Mouse (Mus musculus) kidney, adult 10 weeks (tissue): ENCODE results near the gene A530032D15Rik. TPM values are rescaled to one million over a fixed set of nuclear protein-coding genes. Genes with fewer than 3 reads are reported as not detected.

ENCODE experiments used
- polyA plus RNA-seq: library from polyadenylated mRNA; stranded (reverse); fragments of 350-450 nt; fragmentation: Illumina TruSeq; extraction: RNeasy Lipid Tissue Mini Kit (QIAGEN cat#74804); gene quantifications from one replicate; pipeline ENCODE4 v1.2.3, GENCODE M21; 2014; ENCODE audit warnings: low read depth, low replicate concordance

A530032D15Rik gene
- polyA plus RNA-seq = not detected

DNA sequence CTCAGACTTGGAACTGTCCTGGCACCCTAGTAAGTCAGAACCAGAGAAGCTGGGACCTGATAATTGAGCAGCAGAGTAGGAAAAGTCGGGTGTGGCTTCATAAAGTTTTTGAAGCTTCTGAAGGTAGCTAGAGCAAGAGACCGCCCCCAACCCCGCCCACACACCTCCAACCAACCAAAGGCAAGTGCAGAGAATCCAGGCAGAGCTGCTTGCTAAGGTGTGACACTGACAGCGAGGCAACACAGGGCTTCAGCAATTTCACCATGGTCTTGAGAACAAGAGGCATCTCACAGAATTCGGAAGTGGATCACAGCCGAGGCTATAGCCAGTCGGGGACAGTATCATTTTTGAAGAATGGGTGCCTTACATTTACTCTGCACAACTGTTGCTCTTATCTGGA, at the start of gene A530032D15Rik:
Gene A530032D15Rik (minus strand): TSS at position 101 of the 400 bp plus-strand sequence.

DNA sequence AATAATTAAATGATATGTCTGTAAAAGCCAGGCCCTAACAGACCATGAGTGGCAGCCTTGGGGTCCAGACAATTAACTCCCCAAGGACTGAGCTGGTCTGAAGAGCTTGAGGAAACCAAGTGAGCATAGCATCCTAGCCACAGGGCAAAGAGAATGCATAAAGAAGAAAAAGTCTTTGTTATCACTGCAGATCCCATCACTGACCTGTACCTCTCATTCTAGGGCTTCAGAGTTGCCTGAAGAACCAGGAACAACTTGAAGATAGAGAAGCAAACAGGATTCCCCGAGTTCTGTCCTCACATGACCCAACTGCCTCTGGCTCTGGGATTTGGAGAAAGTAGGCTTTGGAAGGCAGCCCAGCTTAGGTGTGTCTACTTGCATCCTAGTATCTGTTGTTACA, 9.8 kb downstream of the A530032D15Rik start, which contains the start of gene Gm10553:
Gene Gm10553 (plus strand): TSS at position 301 of the 400 bp plus-strand sequence.

Other genes with a start within 250 kb of the A530032D15Rik start
- 51.4 TPM for gene Slc16a14, start 174.7 kb downstream of the A530032D15Rik start, polyA plus RNA-seq
- gene Gm10553, start 9.7 kb downstream of the A530032D15Rik start, polyA plus RNA-seq = not detected
- not detected for gene C130026I21Rik, start 160.7 kb upstream of the A530032D15Rik start, polyA plus RNA-seq